Mouse (Mus musculus): ENCODE measurements around the gene Gm5134.

Gene Gm5134

GRCm38 (mm10) chr10:75954381-75954811, at the start of gene Gm5134:
Gene Gm5134, plus strand, starts transcription at chr10:75954514.
- in situ Hi-C loops (cut with MseI, MboI), result loop anchor here in 1 of 2 experiments (5.0 to 10.0 kb wide), 2 partner anchors 72 to 210 kb away; no protein-coding TSS in a partner anchor

GRCm38 (mm10) chr10:75906882-75907281, 47.4 kb upstream of the Gm5134 start:
- in situ Hi-C loops (cut with MseI, MboI), result no loop called here

GRCm38 (mm10) chr10:75910698-75911097, 43.6 kb upstream of the Gm5134 start:
- in situ Hi-C loops (cut with MseI, MboI), result no loop called here

GRCm38 (mm10) chr10:75913013-75913589, 41.2 kb upstream of the Gm5134 start:
- in situ Hi-C loops (cut with MseI, MboI), result no loop called here

- in situ Hi-C loops (cut with MseI, MboI), result no loop called here
Observed at GRCm38 (mm10) chr10:75915557-75915956, 38.8 kb upstream of the Gm5134 start.

- in situ Hi-C loops (cut with MseI, MboI), result no loop called here
Observed at GRCm38 (mm10) chr10:75916840-75917239, 37.5 kb upstream of the Gm5134 start.

GRCm38 (mm10) chr10:75919026-75919425, 35.3 kb upstream of the Gm5134 start:
- in situ Hi-C loops (cut with MseI, MboI), result no loop called here

- in situ Hi-C loops (cut with MseI, MboI), result no loop called here
Observed at GRCm38 (mm10) chr10:75921026-75921725, 33.1 kb upstream of the Gm5134 start, which contains the start of gene Smarcb1. Gene Smarcb1, minus strand, starts transcription at chr10:75921617.

GRCm38 (mm10) chr10:75921726-75922560, 32.4 kb upstream of the Gm5134 start:
- in situ Hi-C loops (cut with MseI, MboI), result no loop called here

GRCm38 (mm10) chr10:75924324-75924723, 30.0 kb upstream of the Gm5134 start:
- in situ Hi-C loops (cut with MseI, MboI), result no loop called here

GRCm38 (mm10) chr10:75926396-75926795, 27.9 kb upstream of the Gm5134 start:
- in situ Hi-C loops (cut with MseI, MboI), result no loop called here

- in situ Hi-C loops (cut with MseI, MboI), result loop anchor here in 1 of 2 experiments (10.0 kb wide), 1 partner anchor 166 kb away; the partner anchor contains the start of gene Cabin1
Observed at GRCm38 (mm10) chr10:75930304-75930703, 24.0 kb upstream of the Gm5134 start.

- in situ Hi-C loops (cut with MseI, MboI), result loop anchor here in 1 of 2 experiments (10.0 kb wide), 1 partner anchor 167 kb away; the partner anchor contains the start of gene Cabin1
Observed at GRCm38 (mm10) chr10:75931311-75931710, 23.0 kb upstream of the Gm5134 start.

- in situ Hi-C loops (cut with MseI, MboI), result loop anchor here in 1 of 2 experiments (10.0 kb wide), 1 partner anchor 167 kb away; the partner anchor contains the start of gene Cabin1
Observed at GRCm38 (mm10) chr10:75932081-75932678, 22.1 kb upstream of the Gm5134 start.

GRCm38 (mm10) chr10:75932891-75933290, 21.4 kb upstream of the Gm5134 start, which contains the start of gene Chchd10:
Gene Chchd10, plus strand, starts transcription at chr10:75933130.
- in situ Hi-C loops (cut with MseI, MboI), result loop anchor here in 1 of 2 experiments (10.0 kb wide), 1 partner anchor 168 kb away; the partner anchor contains the start of gene Cabin1

GRCm38 (mm10) chr10:75934991-75935390, 19.3 kb upstream of the Gm5134 start:
- in situ Hi-C loops (cut with MseI, MboI), result loop anchor here in 1 of 2 experiments (10.0 kb wide), 1 partner anchor 170 kb away; the partner anchor contains the start of gene Cabin1

GRCm38 (mm10) chr10:75935680-75936541, 18.4 kb upstream of the Gm5134 start, which contains the start of gene Mmp11:
Gene Mmp11, minus strand, starts transcription at chr10:75936496.
- in situ Hi-C loops (cut with MseI, MboI), result loop anchor here in 1 of 2 experiments (10.0 kb wide), 1 partner anchor 171 kb away; the partner anchor contains the start of gene Cabin1

- in situ Hi-C loops (cut with MseI, MboI), result loop anchor here in 1 of 2 experiments (10.0 kb wide), 1 partner anchor 172 kb away; the partner anchor contains the start of gene Cabin1
Observed at GRCm38 (mm10) chr10:75936909-75937667, 17.2 kb upstream of the Gm5134 start.
